Mouse (Mus musculus): ENCODE data around the gene Cdc14b. TPM values are rescaled to one million over a fixed set of nuclear protein-coding genes. Genes with fewer than 3 reads are reported as not detected.

Gene Cdc14b
- 3.0 and 4.3 TPM in 2 replicates for polyA plus RNA-seq (2014; fragmentation: Nextera tagmentation; extraction: Ambion mirVana)

- WGBS, result under 1% methylated on average over 50 of the region's 57 CpGs
- Histone ChIP-seq H3K9ac (peak within 1 kb of the TSS; percentile 74), H3K4me2 (replicated peaks) (peak within 1 kb of the TSS; percentile 100), H3K9me3 (ENCODE audit: control insufficient read depth, low read length) (no peaks in the 10 kb centered on the region), H3K36me3 (replicated peaks; ENCODE audit: control insufficient read depth, insufficient read depth) (no peaks in the 10 kb centered on the region), H3K4me1 (replicated peaks; ENCODE audit: control insufficient read depth, insufficient read depth, low read length) (peaks cover 11% of the 10 kb centered on the region), H3K27me3 (ENCODE audit: control insufficient read depth, insufficient read depth, low read length) (peaks cover 42% of the 10 kb centered on the region), H3K27ac (no peak within 1 kb of the TSS), H3K4me3 (replicated peaks; ENCODE audit: low read length) (peak within 1 kb of the TSS; percentile 83)
- DNase-seq (ENCODE audit: low spot score), result peak; percentile 88
- peak; percentile 96 for ATAC-seq (ENCODE audit: low FRiP score)
These were observed at the start of gene Cdc14b for GRCm38 (mm10) chr13:64274879-64275753. Gene Cdc14b, minus strand, starts transcription at chr13:64275290.

- H3K36me3 ChIP-seq (replicated peaks; ENCODE audit: control insufficient read depth, insufficient read depth), result no peaks in the 10 kb centered on the region
- H3K9ac ChIP-seq, result no peak overlapping the region
- H3K4me2 ChIP-seq (replicated peaks), result no peak overlapping the region
- 85% methylated on average over 8 of the region's 8 CpGs for WGBS
- no peak overlapping the region for H3K27ac ChIP-seq
- no peak for ATAC-seq (ENCODE audit: low FRiP score)
- H3K27me3 ChIP-seq (ENCODE audit: control insufficient read depth, insufficient read depth, low read length), result no peaks in the 10 kb centered on the region
- no peaks in the 10 kb centered on the region for H3K4me1 ChIP-seq (replicated peaks; ENCODE audit: control insufficient read depth, insufficient read depth, low read length)
- no peak for DNase-seq (ENCODE audit: low spot score)
- H3K9me3 ChIP-seq (ENCODE audit: control insufficient read depth, low read length), result no peaks in the 10 kb centered on the region
- no peak overlapping the region for H3K4me3 ChIP-seq (replicated peaks; ENCODE audit: low read length)
These were observed 47.6 kb upstream of the Cdc14b start for GRCm38 (mm10) chr13:64322561-64323281.

GRCm38 (mm10) chr13:64320334-64320733 is 45.2 kb upstream of the Cdc14b start:
- no peak overlapping the region for H3K9ac ChIP-seq
- H3K27me3 ChIP-seq (ENCODE audit: control insufficient read depth, insufficient read depth, low read length), result no peaks in the 10 kb centered on the region
- DNase-seq (ENCODE audit: low spot score) (no peak), ATAC-seq (ENCODE audit: low FRiP score) (no peak)
- WGBS, result 85% methylated on average over 8 of the region's 8 CpGs
- no peaks in the 10 kb centered on the region for H3K36me3 ChIP-seq (replicated peaks; ENCODE audit: control insufficient read depth, insufficient read depth)
- H3K27ac ChIP-seq, result no peak overlapping the region
- no peak overlapping the region for H3K4me3 ChIP-seq (replicated peaks; ENCODE audit: low read length)
- H3K4me1 ChIP-seq (replicated peaks; ENCODE audit: control insufficient read depth, insufficient read depth, low read length), result no peaks in the 10 kb centered on the region
- no peak overlapping the region for H3K4me2 ChIP-seq (replicated peaks)
- H3K9me3 ChIP-seq (ENCODE audit: control insufficient read depth, low read length), result no peaks in the 10 kb centered on the region

GRCm38 (mm10) chr13:64319782-64320181 is 44.7 kb upstream of the Cdc14b start:
- DNase-seq (ENCODE audit: low spot score) (no peak), ATAC-seq (ENCODE audit: low FRiP score) (no peak)
- Histone ChIP-seq H3K36me3 (replicated peaks; ENCODE audit: control insufficient read depth, insufficient read depth) (no peaks in the 10 kb centered on the region), H3K27ac (no peak overlapping the region), H3K9me3 (ENCODE audit: control insufficient read depth, low read length) (no peaks in the 10 kb centered on the region), H3K27me3 (ENCODE audit: control insufficient read depth, insufficient read depth, low read length) (no peaks in the 10 kb centered on the region), H3K4me2 (replicated peaks) (no peak overlapping the region), H3K9ac (no peak overlapping the region), H3K4me3 (replicated peaks; ENCODE audit: low read length) (no peak overlapping the region), H3K4me1 (replicated peaks; ENCODE audit: control insufficient read depth, insufficient read depth, low read length) (no peaks in the 10 kb centered on the region)

- H3K4me3 ChIP-seq (replicated peaks; ENCODE audit: low read length), result no peak overlapping the region
- 58% methylated on average over 2 of the region's 2 CpGs for WGBS
- H3K4me2 ChIP-seq (replicated peaks), result no peak overlapping the region
- ATAC-seq (ENCODE audit: low FRiP score) (no peak), DNase-seq (ENCODE audit: low spot score) (no peak)
- no peaks in the 10 kb centered on the region for H3K4me1 ChIP-seq (replicated peaks; ENCODE audit: control insufficient read depth, insufficient read depth, low read length)
- no peak overlapping the region for H3K9ac ChIP-seq
- H3K36me3 ChIP-seq (replicated peaks; ENCODE audit: control insufficient read depth, insufficient read depth), result no peaks in the 10 kb centered on the region
- H3K9me3 ChIP-seq (ENCODE audit: control insufficient read depth, low read length), result no peaks in the 10 kb centered on the region
- no peak overlapping the region for H3K27ac ChIP-seq
- no peaks in the 10 kb centered on the region for H3K27me3 ChIP-seq (ENCODE audit: control insufficient read depth, insufficient read depth, low read length)
These were observed 43.3 kb upstream of the Cdc14b start for GRCm38 (mm10) chr13:64318355-64318754.

GRCm38 (mm10) chr13:64315483-64316050 is 40.5 kb upstream of the Cdc14b start:
- ATAC-seq (ENCODE audit: low FRiP score), result no peak
- H3K4me2 ChIP-seq (replicated peaks), result no peak overlapping the region; the same call in 1 of the 2 replicates
- DNase-seq (ENCODE audit: low spot score), result peak; percentile 84
- H3K27me3 ChIP-seq (ENCODE audit: control insufficient read depth, insufficient read depth, low read length), result no peaks in the 10 kb centered on the region
- no peak overlapping the region for H3K4me3 ChIP-seq (replicated peaks; ENCODE audit: low read length)
- no peaks in the 10 kb centered on the region for H3K36me3 ChIP-seq (replicated peaks; ENCODE audit: control insufficient read depth, insufficient read depth)
- no peak overlapping the region for H3K9ac ChIP-seq
- H3K27ac ChIP-seq, result no peak overlapping the region
- WGBS, result 2% methylated on average over 3 of the region's 3 CpGs
- H3K9me3 ChIP-seq (ENCODE audit: control insufficient read depth, low read length), result no peaks in the 10 kb centered on the region
- peaks cover 8% of the 10 kb centered on the region for H3K4me1 ChIP-seq (replicated peaks; ENCODE audit: control insufficient read depth, insufficient read depth, low read length)

GRCm38 (mm10) chr13:64314041-64314440 is 39.0 kb upstream of the Cdc14b start:
- H3K4me2 ChIP-seq (replicated peaks), result no peak overlapping the region
- ATAC-seq (ENCODE audit: low FRiP score) (no peak), DNase-seq (ENCODE audit: low spot score) (no peak)
- no peak overlapping the region for H3K27ac ChIP-seq
- H3K9ac ChIP-seq, result no peak overlapping the region
- 76% methylated on average over 3 of the region's 3 CpGs for WGBS
- peaks cover 8% of the 10 kb centered on the region for H3K4me1 ChIP-seq (replicated peaks; ENCODE audit: control insufficient read depth, insufficient read depth, low read length)
- H3K27me3 ChIP-seq (ENCODE audit: control insufficient read depth, insufficient read depth, low read length), result no peaks in the 10 kb centered on the region
- H3K36me3 ChIP-seq (replicated peaks; ENCODE audit: control insufficient read depth, insufficient read depth), result no peaks in the 10 kb centered on the region
- no peaks in the 10 kb centered on the region for H3K9me3 ChIP-seq (ENCODE audit: control insufficient read depth, low read length)
- no peak overlapping the region for H3K4me3 ChIP-seq (replicated peaks; ENCODE audit: low read length)

- peaks cover 8% of the 10 kb centered on the region for H3K4me1 ChIP-seq (replicated peaks; ENCODE audit: control insufficient read depth, insufficient read depth, low read length)
- no peaks in the 10 kb centered on the region; the same call in 1 of the 2 replicates for H3K36me3 ChIP-seq (replicated peaks; ENCODE audit: control insufficient read depth, insufficient read depth)
- no peak overlapping the region for H3K27ac ChIP-seq
- peak overlapping the region; percentile 58 for H3K4me3 ChIP-seq (replicated peaks; ENCODE audit: low read length)
- H3K4me2 ChIP-seq (replicated peaks), result peak overlapping the region; percentile 68
- no peaks in the 10 kb centered on the region for H3K9me3 ChIP-seq (ENCODE audit: control insufficient read depth, low read length)
- DNase-seq (ENCODE audit: low spot score) (no peak), ATAC-seq (ENCODE audit: low FRiP score) (peak; percentile 49; the same call in 1 of the 2 replicates)
- H3K27me3 ChIP-seq (ENCODE audit: control insufficient read depth, insufficient read depth, low read length), result no peaks in the 10 kb centered on the region
- peak overlapping the region; percentile 72 for H3K9ac ChIP-seq
- 0% methylated on average over 2 of the region's 2 CpGs for WGBS
These were observed 37.8 kb upstream of the Cdc14b start for GRCm38 (mm10) chr13:64312916-64313289.

All from hindbrain, embryonic 14.5 days (tissue).